Mouse (Mus musculus): ENCODE data around the gene Ms4a15. TPM values are rescaled to one million over a fixed set of nuclear protein-coding genes. Genes with fewer than 3 reads are reported as not detected.

Gene Ms4a15
- polyA plus RNA-seq, 1 experiment from 2014 or later, result not detected

GRCm38 (mm10) chr19:10972660-10973059 lies 20.4 kb downstream of the Ms4a15 start:
- Histone ChIP-seq H3K27ac (no peak overlapping the region), H3K4me1 (replicated peaks; ENCODE audit: control insufficient read depth, insufficient read depth, low read length) (no peaks in the 10 kb centered on the region), H3K9me3 (ENCODE audit: control insufficient read depth, low read length) (no peaks in the 10 kb centered on the region), H3K4me3 (replicated peaks; ENCODE audit: low read length) (no peak overlapping the region), H3K27me3 (ENCODE audit: control insufficient read depth, insufficient read depth, low read length) (no peaks in the 10 kb centered on the region), H3K4me2 (replicated peaks) (no peak overlapping the region), H3K36me3 (replicated peaks; ENCODE audit: control insufficient read depth, insufficient read depth) (no peaks in the 10 kb centered on the region), H3K9ac (no peak overlapping the region)
- DNase-seq (ENCODE audit: low spot score) (no peak), ATAC-seq (ENCODE audit: low FRiP score) (no peak)
- WGBS, result 49% methylated on average over 3 of the region's 3 CpGs

- Histone ChIP-seq H3K27ac (no peak overlapping the region), H3K9ac (no peak overlapping the region), H3K36me3 (replicated peaks; ENCODE audit: control insufficient read depth, insufficient read depth) (no peaks in the 10 kb centered on the region), H3K4me3 (replicated peaks; ENCODE audit: low read length) (no peak overlapping the region), H3K4me1 (replicated peaks; ENCODE audit: control insufficient read depth, insufficient read depth, low read length) (no peaks in the 10 kb centered on the region), H3K9me3 (ENCODE audit: control insufficient read depth, low read length) (no peaks in the 10 kb centered on the region), H3K27me3 (ENCODE audit: control insufficient read depth, insufficient read depth, low read length) (no peaks in the 10 kb centered on the region), H3K4me2 (replicated peaks) (no peak overlapping the region)
- DNase-seq (ENCODE audit: low spot score) (no peak), ATAC-seq (ENCODE audit: low FRiP score) (no peak)
- WGBS, result 84% methylated on average over 3 of the region's 3 CpGs
Observed at GRCm38 (mm10) chr19:10970457-10970856, 22.6 kb downstream of the Ms4a15 start.

DNA sequence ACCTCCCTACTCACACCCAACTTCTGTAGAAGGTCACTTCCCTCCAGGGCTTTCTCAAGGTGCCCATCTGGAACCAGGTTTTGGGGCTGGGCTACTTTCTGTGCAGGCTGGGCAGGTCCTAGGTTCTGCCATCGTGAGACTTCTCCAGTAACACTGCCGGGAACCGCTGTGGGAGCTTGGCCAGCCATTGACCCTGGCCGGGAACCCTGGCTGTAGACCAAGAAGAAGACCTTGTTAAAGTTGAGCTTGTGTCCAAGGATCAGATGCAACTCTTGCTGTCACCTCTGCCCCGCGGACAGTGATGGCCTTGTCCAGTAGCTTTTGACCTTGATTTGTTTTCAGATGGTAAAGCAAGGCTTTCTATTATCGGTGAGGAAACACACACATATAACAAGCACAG lies 24.5 kb downstream of the Ms4a15 start:
- H3K27me3 ChIP-seq (ENCODE audit: control insufficient read depth, insufficient read depth, low read length), result no peaks in the 10 kb centered on the region
- whole genome bisulfite sequencing, result 92% methylated on average over 7 of the region's 7 CpGs

GRCm38 (mm10) chr19:10965721-10966120 lies 27.3 kb downstream of the Ms4a15 start:
- Histone ChIP-seq H3K27me3 (ENCODE audit: control insufficient read depth, insufficient read depth, low read length) (no peaks in the 10 kb centered on the region), H3K9me3 (ENCODE audit: control insufficient read depth, low read length) (no peaks in the 10 kb centered on the region), H3K9ac (no peak overlapping the region), H3K36me3 (replicated peaks; ENCODE audit: control insufficient read depth, insufficient read depth) (no peaks in the 10 kb centered on the region), H3K27ac (no peak overlapping the region), H3K4me2 (replicated peaks) (no peak overlapping the region), H3K4me1 (replicated peaks; ENCODE audit: control insufficient read depth, insufficient read depth, low read length) (no peaks in the 10 kb centered on the region), H3K4me3 (replicated peaks; ENCODE audit: low read length) (no peak overlapping the region)
- DNase-seq (ENCODE audit: low spot score) (no peak), ATAC-seq (ENCODE audit: low FRiP score) (no peak)
- WGBS, result 91% methylated on average over 7 of the region's 7 CpGs

More for the DNA sequence above, 24.5 kb downstream of the Ms4a15 start:
- Histone ChIP-seq H3K27ac (no peak overlapping the region), H3K4me1 (replicated peaks; ENCODE audit: control insufficient read depth, insufficient read depth, low read length) (no peaks in the 10 kb centered on the region), H3K36me3 (replicated peaks; ENCODE audit: control insufficient read depth, insufficient read depth) (no peaks in the 10 kb centered on the region), H3K9ac (no peak overlapping the region), H3K9me3 (ENCODE audit: control insufficient read depth, low read length) (no peaks in the 10 kb centered on the region), H3K4me2 (replicated peaks) (no peak overlapping the region), H3K4me3 (replicated peaks; ENCODE audit: low read length) (no peak overlapping the region)
- ATAC-seq (ENCODE audit: low FRiP score) (no peak), DNase-seq (ENCODE audit: low spot score) (no peak)

GRCm38 (mm10) chr19:10959978-10960346 lies 33.1 kb downstream of the Ms4a15 start:
- no peaks in the 10 kb centered on the region for H3K27me3 ChIP-seq (ENCODE audit: control insufficient read depth, insufficient read depth, low read length)
- ATAC-seq (ENCODE audit: low FRiP score) (peak; percentile 9; the same call in 1 of the 2 replicates), DNase-seq (ENCODE audit: low spot score) (no peak)
- H3K4me2 ChIP-seq (replicated peaks), result peak overlapping the region; percentile 28
- H3K27ac ChIP-seq, result no peak overlapping the region
- 36% methylated on average over 12 of the region's 12 CpGs for WGBS
- no peak overlapping the region for H3K4me3 ChIP-seq (replicated peaks; ENCODE audit: low read length)
- H3K9me3 ChIP-seq (ENCODE audit: control insufficient read depth, low read length), result no peaks in the 10 kb centered on the region
- H3K9ac ChIP-seq, result peak overlapping the region; percentile 26; the same call in 1 of the 2 replicates
- H3K4me1 ChIP-seq (replicated peaks; ENCODE audit: control insufficient read depth, insufficient read depth, low read length), result 0 out of 2 replicates have a peak, but pooled peaks cover 2% of the 10 kb centered on the region
- no peaks in the 10 kb centered on the region for H3K36me3 ChIP-seq (replicated peaks; ENCODE audit: control insufficient read depth, insufficient read depth)

DNA sequence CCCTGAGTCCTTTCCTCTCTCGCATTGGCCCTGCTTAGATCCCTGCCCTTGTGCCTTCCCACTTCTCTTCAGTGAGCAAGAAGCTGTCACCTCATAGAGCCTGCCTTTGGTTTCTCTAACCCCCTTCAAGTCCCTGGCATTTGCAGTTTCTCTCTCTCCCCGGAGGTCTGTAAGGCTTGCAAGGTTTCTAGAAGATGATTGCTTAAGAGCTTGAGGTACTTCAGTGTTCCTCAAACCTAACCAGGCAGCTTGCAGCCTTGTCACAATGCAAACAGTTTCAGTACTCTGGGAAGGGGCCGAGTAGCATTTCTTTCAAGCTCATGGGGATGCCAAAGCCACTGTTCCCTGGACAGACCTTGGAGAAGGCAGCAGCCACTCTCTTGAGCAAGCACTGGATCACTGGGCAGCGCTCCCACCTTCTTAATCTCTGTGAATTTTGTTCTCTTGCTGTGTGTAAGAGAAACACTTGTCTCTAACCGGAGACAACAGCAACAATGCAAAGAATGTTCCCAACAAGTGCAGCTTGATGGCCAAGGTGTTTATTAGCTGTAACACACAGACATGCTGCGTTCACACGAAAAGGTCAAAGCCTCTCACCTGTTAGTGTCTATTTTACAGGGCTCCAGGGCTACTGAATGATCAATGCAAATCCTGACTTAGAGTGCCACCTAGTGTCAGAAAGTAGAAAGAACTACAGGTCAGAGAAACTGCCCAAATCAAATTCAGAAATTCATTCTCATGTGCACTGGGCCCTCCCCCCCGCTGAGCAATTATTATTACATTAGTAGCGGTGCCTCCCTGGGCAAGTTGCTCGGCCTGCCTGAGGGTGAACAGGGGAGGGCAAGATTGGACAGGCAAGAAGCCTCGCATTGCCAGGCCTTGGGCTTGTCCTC lies 33.7 kb downstream of the Ms4a15 start:
- WGBS, result 35% methylated on average over 11 of the region's 11 CpGs
- H3K4me3 ChIP-seq (replicated peaks; ENCODE audit: low read length), result no peak overlapping the region
- peak; percentile 90 for DNase-seq (ENCODE audit: low spot score)
- H3K4me2 ChIP-seq (replicated peaks), result peak overlapping the region; percentile 28
- peak overlapping the region; percentile 26; the same call in 1 of the 2 replicates for H3K9ac ChIP-seq
- H3K36me3 ChIP-seq (replicated peaks; ENCODE audit: control insufficient read depth, insufficient read depth), result no peaks in the 10 kb centered on the region
- 0 out of 2 replicates have a peak, but pooled peaks cover 2% of the 10 kb centered on the region for H3K4me1 ChIP-seq (replicated peaks; ENCODE audit: control insufficient read depth, insufficient read depth, low read length)
- peak; percentile 79; the same call in 1 of the 2 replicates for ATAC-seq (ENCODE audit: low FRiP score)
- no peaks in the 10 kb centered on the region for H3K27me3 ChIP-seq (ENCODE audit: control insufficient read depth, insufficient read depth, low read length)
- H3K9me3 ChIP-seq (ENCODE audit: control insufficient read depth, low read length), result no peaks in the 10 kb centered on the region
- no peak overlapping the region for H3K27ac ChIP-seq

DNA sequence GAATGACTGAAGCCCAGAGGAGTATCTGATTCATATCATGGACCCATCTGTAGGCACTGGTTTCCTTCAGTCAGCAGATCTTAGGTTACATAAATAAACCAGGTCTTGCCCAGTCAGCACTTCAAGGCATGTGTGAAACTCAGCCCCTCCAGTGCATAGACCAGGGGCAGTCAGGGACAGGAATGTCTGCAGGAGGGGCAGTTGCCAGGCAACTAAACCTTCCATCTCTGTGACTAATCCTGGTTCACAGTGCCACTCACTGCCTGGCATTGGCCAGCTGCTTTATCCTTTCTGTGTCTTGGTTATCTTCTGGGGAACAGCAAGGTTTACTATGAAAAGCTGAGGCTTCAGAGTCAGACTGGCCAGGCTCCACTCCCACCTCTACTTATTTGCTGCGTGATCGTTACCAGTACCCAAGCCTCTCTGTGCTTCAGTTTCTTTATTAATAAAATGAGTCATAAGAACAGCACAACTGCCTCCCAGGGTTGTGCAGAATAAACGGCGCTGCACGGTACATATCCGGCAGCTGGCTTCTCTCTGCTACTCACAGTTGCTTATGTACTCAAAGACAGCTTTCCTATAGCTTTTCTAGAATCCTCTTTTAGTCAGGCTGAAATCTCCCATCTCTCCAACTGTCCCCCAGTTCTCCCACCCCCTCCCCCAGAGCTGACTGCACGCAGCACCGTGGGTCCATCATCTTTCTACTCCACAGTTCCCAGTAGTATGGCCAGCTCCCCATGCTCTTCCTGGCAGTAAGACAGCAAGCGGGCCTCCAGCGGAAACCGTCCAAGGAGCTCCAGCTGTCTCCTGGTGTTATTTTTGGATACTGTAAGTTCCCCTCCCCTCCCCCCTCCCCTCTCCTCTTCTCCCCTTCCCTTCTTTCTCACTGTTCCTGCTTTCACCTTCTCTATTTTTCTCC lies 40.8 kb downstream of the Ms4a15 start:
- no peak overlapping the region for H3K4me2 ChIP-seq (replicated peaks)
- H3K9me3 ChIP-seq (ENCODE audit: control insufficient read depth, low read length), result no peaks in the 10 kb centered on the region
- H3K9ac ChIP-seq, result no peak overlapping the region
- no peak overlapping the region for H3K4me3 ChIP-seq (replicated peaks; ENCODE audit: low read length)
- no peaks in the 10 kb centered on the region for H3K36me3 ChIP-seq (replicated peaks; ENCODE audit: control insufficient read depth, insufficient read depth)
- WGBS, result 64% methylated on average over 11 of the region's 11 CpGs
- H3K27me3 ChIP-seq (ENCODE audit: control insufficient read depth, insufficient read depth, low read length), result no peaks in the 10 kb centered on the region
- peak overlapping the region; percentile 51; the same call in 1 of the 2 replicates for H3K27ac ChIP-seq
- DNase-seq (ENCODE audit: low spot score) (no peak), ATAC-seq (ENCODE audit: low FRiP score) (no peak)
- peaks cover 19% of the 10 kb centered on the region for H3K4me1 ChIP-seq (replicated peaks; ENCODE audit: control insufficient read depth, insufficient read depth, low read length)

- Histone ChIP-seq H3K4me2 (replicated peaks) (peak overlapping the region; percentile 100), H3K4me3 (replicated peaks; ENCODE audit: low read length) (peak overlapping the region; percentile 64), H3K27ac (peak overlapping the region; percentile 40; the same call in 1 of the 2 replicates), H3K4me1 (replicated peaks; ENCODE audit: control insufficient read depth, insufficient read depth, low read length) (peaks cover 26% of the 10 kb centered on the region), H3K36me3 (replicated peaks; ENCODE audit: control insufficient read depth, insufficient read depth) (peaks cover 9% of the 10 kb centered on the region), H3K9ac (peak overlapping the region; percentile 32; the same call in 1 of the 2 replicates), H3K27me3 (ENCODE audit: control insufficient read depth, insufficient read depth, low read length) (no peaks in the 10 kb centered on the region), H3K9me3 (ENCODE audit: control insufficient read depth, low read length) (no peaks in the 10 kb centered on the region)
- ATAC-seq (ENCODE audit: low FRiP score) (no peak; the same call in 1 of the 2 replicates), DNase-seq (ENCODE audit: low spot score) (no peak)
- WGBS, result 28% methylated on average over 9 of the region's 9 CpGs
Observed at GRCm38 (mm10) chr19:10949558-10949957, 43.5 kb downstream of the Ms4a15 start.

GRCm38 (mm10) chr19:10949112-10949511 lies 43.9 kb downstream of the Ms4a15 start, which contains the start of gene Ccdc86:
Gene Ccdc86 (minus strand): TSS chr19:10949266.
- Histone ChIP-seq H3K4me1 (replicated peaks; ENCODE audit: control insufficient read depth, insufficient read depth, low read length) (peaks cover 26% of the 10 kb centered on the region), H3K4me3 (replicated peaks; ENCODE audit: low read length) (peak within 1 kb of the TSS; percentile 64), H3K36me3 (replicated peaks; ENCODE audit: control insufficient read depth, insufficient read depth) (peaks cover 14% of the 10 kb centered on the region), H3K27ac (peak within 1 kb of the TSS; percentile 40; the same call in 1 of the 2 replicates), H3K9me3 (ENCODE audit: control insufficient read depth, low read length) (no peaks in the 10 kb centered on the region), H3K27me3 (ENCODE audit: control insufficient read depth, insufficient read depth, low read length) (no peaks in the 10 kb centered on the region), H3K4me2 (replicated peaks) (peak within 1 kb of the TSS; percentile 100), H3K9ac (peak within 1 kb of the TSS; percentile 77)
- DNase-seq (ENCODE audit: low spot score) (peak; percentile 100), ATAC-seq (ENCODE audit: low FRiP score) (peak; percentile 97)
- under 1% methylated on average over 30 of the region's 30 CpGs for WGBS

Measured in hindbrain, embryonic 14.5 days (tissue).